Mouse (Mus musculus) intestine, embryonic 15.5 days (tissue): ENCODE results near the gene Kctd4. TPM values are rescaled to one million over a fixed set of nuclear protein-coding genes. Genes with fewer than 3 reads are reported as not detected.
"Not testable (repeated sequence)": the region's sequence is repeated elsewhere in the genome, so short reads cannot be mapped to it uniquely, and the experiment has no call there.

ENCODE experiments used
- ATAC-seq: fragments of 200-750 bp; cut with Nextera tagmentation; 2 replicates; pipeline ENCODE4 v1.8.0; 2017; ENCODE audit warnings: moderate TSS enrichment, moderate library complexity
- H3K27ac ChIP-seq: fragments of 300-500 bp; sonication (generic); 2 replicates; pipeline ENCODE4 v1.5.1; 2015; ENCODE audit warnings: mild to moderate bottlenecking, inconsistent platforms
- H3K27me3 ChIP-seq: fragments of 300-500 bp; sonication (generic); replicated peaks from 2 replicates; pipeline ENCODE4 v1.6.1; 2015; ENCODE audit warnings: inconsistent platforms
- H3K36me3 ChIP-seq: fragments of 300-500 bp; sonication (generic); 2 replicates; pipeline ENCODE4 v1.6.1; 2015; ENCODE audit warnings: inconsistent platforms
- H3K4me1 ChIP-seq: fragments of 300-500 bp; sonication (generic); replicated peaks from 2 replicates; pipeline ENCODE4 v1.6.1; 2015; ENCODE audit warnings: inconsistent platforms
- H3K4me2 ChIP-seq: fragments of 300-500 bp; sonication (generic); replicated peaks from 2 replicates; pipeline ENCODE4 v1.6.1; 2015; ENCODE audit warnings: mild to moderate bottlenecking, inconsistent platforms
- H3K4me3 ChIP-seq: fragments of 300-500 bp; sonication (generic); replicated peaks from 2 replicates; pipeline ENCODE4 v1.5.1; 2015; ENCODE audit warnings: inconsistent platforms
- H3K9ac ChIP-seq: fragments of 300-500 bp; sonication (generic); 2 replicates; pipeline ENCODE4 v1.6.1; 2015; ENCODE audit warnings: inconsistent platforms
- H3K9me3 ChIP-seq: fragments of 300-500 bp; sonication (generic); 2 replicates; pipeline ENCODE4 v1.6.1; 2016; ENCODE audit warnings: inconsistent platforms
- WGBS: fragments of 180-500 bp; shearing (Covaris S2); methylation state at CpG from one replicate; pipeline ENCODE4 v1.1.7; 2015; 5-methylcytosine and 5-hydroxymethylcytosine counted together
- polyA plus RNA-seq: library from polyadenylated mRNA; unstranded; fragments of >200 nt; fragmentation: Nextera tagmentation; extraction: Ambion mirVana; gene quantifications from 2 replicates; pipeline ENCODE4 v1.2.1, GENCODE M21; 2015

Gene Kctd4
- polyA plus RNA-seq, result 0.42 and 0.59 TPM in 2 replicates

GRCm38 (mm10) chr14:75954766-75955165 lies at the start of gene Kctd4:
Gene Kctd4 (plus strand): TSS chr14:75955009.
- Histone ChIP-seq H3K36me3 (no peaks in the 10 kb centered on the region), H3K4me3 (no peak within 1 kb of the TSS), H3K27me3 (no peaks in the 10 kb centered on the region), H3K4me1 (no peaks in the 10 kb centered on the region), H3K9me3 (no peaks in the 10 kb centered on the region), H3K27ac (no peak within 1 kb of the TSS), H3K4me2 (no peak within 1 kb of the TSS), H3K9ac (no peak within 1 kb of the TSS)
- 89% methylated on average over 7 of the region's 7 CpGs for WGBS
- no peak for ATAC-seq

DNA sequence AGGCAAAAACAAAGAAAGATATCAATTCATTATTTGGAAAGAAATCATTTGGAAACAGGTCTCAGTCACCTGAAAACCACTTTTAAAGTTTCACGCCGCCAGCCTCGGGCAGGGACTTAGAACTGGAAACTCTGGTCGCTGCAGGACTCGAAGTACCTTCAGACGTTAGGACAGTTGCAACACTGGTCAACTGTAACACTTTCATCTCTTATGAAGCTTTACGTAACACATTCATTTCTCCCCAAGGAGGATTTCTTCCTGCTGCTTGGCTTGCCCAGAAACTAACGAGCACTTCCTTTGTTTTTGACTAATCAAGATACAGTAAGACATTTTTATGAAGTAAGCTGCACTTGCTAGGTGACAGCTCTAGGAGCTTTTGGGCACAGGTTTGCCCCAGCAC lies 47.9 kb upstream of the Kctd4 start:
- H3K4me3 ChIP-seq, result no peak overlapping the region
- 92% methylated on average over 8 of the region's 8 CpGs for WGBS
- H3K9me3 ChIP-seq, result no peaks in the 10 kb centered on the region
- no peak overlapping the region for H3K9ac ChIP-seq
- no peaks in the 10 kb centered on the region for H3K4me1 ChIP-seq
- no peak overlapping the region for H3K4me2 ChIP-seq
- no peak for ATAC-seq
- no peaks in the 10 kb centered on the region for H3K27me3 ChIP-seq
- H3K27ac ChIP-seq, result no peak overlapping the region
- no peaks in the 10 kb centered on the region for H3K36me3 ChIP-seq

- Histone ChIP-seq H3K9me3 (no peaks in the 10 kb centered on the region), H3K27me3 (no peaks in the 10 kb centered on the region), H3K9ac (no peak overlapping the region), H3K4me3 (no peak overlapping the region), H3K4me2 (no peak overlapping the region), H3K27ac (no peak overlapping the region), H3K36me3 (no peaks in the 10 kb centered on the region), H3K4me1 (no peaks in the 10 kb centered on the region)
- 88% methylated on average over 6 of the region's 6 CpGs for WGBS
- ATAC-seq, result no peak
Observed at GRCm38 (mm10) chr14:75911968-75912367, 42.8 kb upstream of the Kctd4 start.

DNA sequence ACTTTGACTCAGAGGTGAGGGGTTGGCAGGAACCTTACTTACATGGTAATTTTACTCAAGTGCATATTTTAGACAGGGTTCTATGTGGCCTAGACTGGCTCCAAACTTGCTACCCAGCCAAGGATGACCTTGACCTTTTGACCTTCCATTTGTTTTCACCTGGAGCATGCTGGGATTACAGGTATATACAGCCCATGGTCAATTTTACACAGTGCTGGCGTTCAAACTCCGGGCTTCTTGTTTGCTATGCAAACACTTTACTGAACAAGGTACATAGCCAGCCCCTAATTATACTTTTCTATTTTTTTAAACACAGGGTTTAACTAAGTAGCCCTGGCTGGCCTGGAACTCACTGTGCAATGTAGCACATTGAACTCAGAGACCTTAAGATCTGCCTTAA lies 42.1 kb upstream of the Kctd4 start:
- Histone ChIP-seq H3K36me3 (no peaks in the 10 kb centered on the region), H3K27me3 (no peaks in the 10 kb centered on the region), H3K4me3 (no peak overlapping the region), H3K4me2 (no peak overlapping the region), H3K9me3 (no peaks in the 10 kb centered on the region), H3K9ac (no peak overlapping the region), H3K27ac (no peak overlapping the region), H3K4me1 (no peaks in the 10 kb centered on the region)
- peak; percentile 31 for ATAC-seq
- 74% methylated on average over 2 of the region's 2 CpGs for WGBS

DNA sequence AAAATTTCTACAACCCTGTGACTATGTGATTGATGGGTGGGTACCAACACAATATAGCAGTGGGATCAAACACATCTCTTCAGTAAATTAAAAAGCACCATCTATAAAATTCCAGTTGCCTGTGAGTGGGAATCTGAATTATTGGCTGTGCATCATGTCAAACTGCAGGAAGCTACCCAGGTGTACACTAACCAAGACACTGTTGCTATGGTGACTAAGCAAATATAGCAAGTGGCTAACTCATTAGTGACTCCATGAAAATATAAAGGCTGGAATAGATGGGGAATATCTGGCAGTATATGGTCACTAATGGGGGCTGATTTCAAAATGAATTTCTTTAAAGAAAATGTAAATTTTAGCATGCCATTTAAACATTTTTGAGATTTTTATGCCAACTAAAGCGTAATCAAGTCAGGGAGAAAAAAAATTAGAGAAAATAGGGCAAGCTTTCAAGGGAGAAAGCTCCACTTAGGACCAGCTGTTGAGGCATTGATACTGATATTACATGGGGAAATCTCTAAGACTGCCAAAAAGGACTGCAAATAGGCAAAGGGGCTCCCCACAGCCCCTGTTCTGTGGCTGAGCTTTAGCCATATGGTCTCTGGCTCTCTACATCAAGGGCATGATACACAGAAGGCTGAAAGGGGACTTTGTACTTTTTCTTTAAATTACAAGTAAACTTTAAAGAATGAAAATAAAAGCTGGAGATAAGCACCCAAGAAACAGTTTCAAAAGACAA lies 31.3 kb upstream of the Kctd4 start:
- no peaks in the 10 kb centered on the region for H3K36me3 ChIP-seq
- WGBS, result 97% methylated on average over 1 of the region's 1 CpGs
- no peak for ATAC-seq
- H3K27me3 ChIP-seq, result no peaks in the 10 kb centered on the region
- H3K27ac ChIP-seq, result no peak overlapping the region
- no peaks in the 10 kb centered on the region for H3K9me3 ChIP-seq
- no peaks in the 10 kb centered on the region for H3K4me1 ChIP-seq
- H3K4me2 ChIP-seq, result no peak overlapping the region
- H3K9ac ChIP-seq, result no peak overlapping the region
- H3K4me3 ChIP-seq, result no peak overlapping the region

DNA sequence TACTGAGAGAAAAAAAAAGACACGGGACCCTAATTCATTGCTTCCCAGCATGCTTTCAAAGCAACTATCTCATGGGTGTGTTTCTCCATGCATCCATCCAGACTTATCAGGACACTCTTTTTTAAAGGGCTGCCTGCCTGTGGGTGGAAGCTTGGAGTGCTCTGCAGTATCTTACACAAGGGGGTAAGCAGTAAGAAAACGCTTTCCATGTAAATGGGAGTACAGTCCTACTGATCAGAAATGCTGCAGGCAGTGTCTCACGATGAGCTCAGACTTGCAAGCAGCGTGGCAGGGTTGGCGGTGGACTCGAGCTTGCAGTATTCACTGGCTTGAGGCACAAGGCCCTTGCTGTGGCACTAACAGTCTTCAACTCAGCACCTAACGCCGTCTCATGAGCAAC lies 25.1 kb upstream of the Kctd4 start:
- H3K4me1 ChIP-seq, H3K9me3 ChIP-seq, H3K36me3 ChIP-seq, H3K9ac ChIP-seq, ATAC-seq, H3K27ac ChIP-seq, H3K27me3 ChIP-seq, H3K4me2 ChIP-seq, H3K4me3 ChIP-seq: not testable (repeated sequence)
- 94% methylated on average over 8 of the region's 8 CpGs for WGBS

DNA sequence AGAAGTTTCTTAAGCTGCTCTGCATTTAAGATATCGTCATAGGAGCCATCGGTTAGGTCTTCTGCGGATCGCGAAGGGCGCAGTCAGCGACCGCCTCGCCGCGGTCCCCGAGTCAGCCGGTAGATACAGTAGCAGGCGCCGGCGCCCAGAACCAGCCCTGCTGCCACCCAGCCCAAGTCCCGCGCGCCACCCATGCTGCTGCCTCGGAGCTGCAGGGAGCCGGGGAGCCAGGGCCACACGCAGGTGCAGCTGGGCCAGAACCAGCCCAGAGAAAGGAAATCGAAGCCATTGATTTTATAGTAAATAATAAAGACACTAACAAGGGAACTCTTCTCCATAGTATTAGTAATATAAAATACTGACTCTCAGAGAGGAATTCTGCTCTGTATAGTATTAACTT lies 23.5 kb upstream of the Kctd4 start:
- Histone ChIP-seq H3K27ac (no peak overlapping the region), H3K36me3 (no peaks in the 10 kb centered on the region), H3K4me2 (no peak overlapping the region), H3K4me3 (no peak overlapping the region), H3K27me3 (no peaks in the 10 kb centered on the region), H3K9ac (no peak overlapping the region), H3K9me3 (no peaks in the 10 kb centered on the region), H3K4me1 (no peaks in the 10 kb centered on the region)
- no peak for ATAC-seq
- 93% methylated on average over 23 of the region's 23 CpGs for WGBS

DNA sequence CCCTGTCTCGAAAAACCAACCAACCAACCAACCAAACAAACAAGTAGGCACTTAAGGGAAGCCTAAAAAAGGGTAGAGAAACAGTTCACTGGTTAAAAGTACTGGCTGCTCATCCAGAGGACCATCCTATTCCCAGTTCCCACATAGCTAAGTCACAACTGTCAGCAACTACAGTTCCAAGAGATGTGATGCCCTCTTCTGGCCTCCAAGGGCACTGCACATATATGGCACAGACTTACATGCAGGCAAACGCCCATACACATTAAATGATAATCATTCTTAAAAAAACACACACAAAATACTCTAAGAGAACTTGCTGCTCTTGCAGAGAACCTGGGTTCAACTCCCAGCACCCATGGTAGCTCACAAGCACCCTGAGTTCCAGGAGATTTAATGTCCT lies 20.4 kb upstream of the Kctd4 start:
- no peaks in the 10 kb centered on the region for H3K27me3 ChIP-seq
- H3K4me3 ChIP-seq, result no peak overlapping the region
- no peaks in the 10 kb centered on the region for H3K36me3 ChIP-seq
- no peak overlapping the region for H3K4me2 ChIP-seq
- H3K9ac ChIP-seq, result no peak overlapping the region
- H3K4me1 ChIP-seq, result no peaks in the 10 kb centered on the region
- no peak overlapping the region for H3K27ac ChIP-seq
- 90% methylated on average over 2 of the region's 2 CpGs for WGBS
- no peak for ATAC-seq
- H3K9me3 ChIP-seq, result no peaks in the 10 kb centered on the region

GRCm38 (mm10) chr14:75937714-75938113 lies 17.1 kb upstream of the Kctd4 start:
- no peaks in the 10 kb centered on the region for H3K4me1 ChIP-seq
- no peaks in the 10 kb centered on the region for H3K9me3 ChIP-seq
- WGBS, result 28% methylated on average over 1 of the region's 1 CpGs
- no peak overlapping the region for H3K4me2 ChIP-seq
- H3K27ac ChIP-seq, result no peak overlapping the region
- H3K4me3 ChIP-seq, result no peak overlapping the region
- ATAC-seq, result no peak; the same call in 1 of the 2 replicates
- H3K36me3 ChIP-seq, result no peaks in the 10 kb centered on the region
- no peak overlapping the region for H3K9ac ChIP-seq
- no peaks in the 10 kb centered on the region for H3K27me3 ChIP-seq

DNA sequence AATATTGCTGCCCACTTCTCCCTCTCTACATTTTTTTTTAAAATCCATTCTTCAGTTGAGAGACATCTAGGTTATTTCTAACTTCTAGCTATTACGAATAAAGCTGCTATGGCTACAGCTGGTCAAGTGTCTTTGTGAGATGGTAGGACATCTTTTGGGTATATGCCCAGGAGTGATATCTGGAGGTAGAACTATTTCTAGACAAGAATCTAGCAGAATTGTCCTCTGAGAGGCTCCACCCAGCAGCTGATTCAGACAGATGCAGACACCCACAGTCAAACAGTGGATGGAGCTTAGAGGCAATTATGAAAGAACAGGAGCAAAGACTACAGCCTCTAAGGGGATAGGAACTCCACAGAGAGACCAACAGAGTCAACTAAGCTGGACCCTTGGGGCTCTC lies 13.3 kb upstream of the Kctd4 start:
- H3K4me2 ChIP-seq, result no peak overlapping the region
- H3K36me3 ChIP-seq, result no peaks in the 10 kb centered on the region
- no peaks in the 10 kb centered on the region for H3K4me1 ChIP-seq
- H3K27me3 ChIP-seq, result no peaks in the 10 kb centered on the region
- no peak overlapping the region for H3K27ac ChIP-seq
- H3K9me3 ChIP-seq, result no peaks in the 10 kb centered on the region
- ATAC-seq, result no peak
- H3K9ac ChIP-seq, result no peak overlapping the region
- H3K4me3 ChIP-seq, result no peak overlapping the region
- WGBS, result 90% methylated on average over 1 of the region's 1 CpGs

GRCm38 (mm10) chr14:75942365-75942764 lies 12.4 kb upstream of the Kctd4 start:
- WGBS, result 86% methylated on average over 3 of the region's 3 CpGs
- Histone ChIP-seq H3K4me2 (no peak overlapping the region), H3K27ac (no peak overlapping the region), H3K4me1 (no peaks in the 10 kb centered on the region), H3K27me3 (no peaks in the 10 kb centered on the region), H3K36me3 (no peaks in the 10 kb centered on the region), H3K9me3 (no peaks in the 10 kb centered on the region), H3K9ac (no peak overlapping the region), H3K4me3 (no peak overlapping the region)
- no peak for ATAC-seq

- Histone ChIP-seq H3K4me3 (no peak overlapping the region), H3K27me3 (no peaks in the 10 kb centered on the region), H3K4me2 (no peak overlapping the region), H3K9ac (no peak overlapping the region), H3K4me1 (no peaks in the 10 kb centered on the region), H3K36me3 (no peaks in the 10 kb centered on the region), H3K27ac (no peak overlapping the region), H3K9me3 (no peaks in the 10 kb centered on the region)
- no peak for ATAC-seq
- WGBS, result 61% methylated on average over 3 of the region's 3 CpGs
Observed at GRCm38 (mm10) chr14:75947674-75948073, 7.1 kb upstream of the Kctd4 start.

GRCm38 (mm10) chr14:75953011-75953410 lies 1.8 kb upstream of the Kctd4 start:
- Histone ChIP-seq H3K27me3 (no peaks in the 10 kb centered on the region), H3K4me2 (no peak overlapping the region), H3K4me3 (no peak overlapping the region), H3K9me3 (no peaks in the 10 kb centered on the region), H3K4me1 (no peaks in the 10 kb centered on the region), H3K36me3 (no peaks in the 10 kb centered on the region), H3K9ac (no peak overlapping the region), H3K27ac (no peak overlapping the region)
- no peak for ATAC-seq
- WGBS, result 68% methylated on average over 2 of the region's 2 CpGs
